Mouse (Mus musculus): ENCODE results near the gene Prrg3. TPM values are rescaled to one million over a fixed set of nuclear protein-coding genes. Genes with fewer than 3 reads are reported as not detected.

Gene Prrg3
- polyA plus RNA-seq, 1 experiment = 1.3 TPM

- Histone ChIP-seq H3K27ac (ENCODE audit: insufficient read depth, low read length) (no peak within 1 kb of the TSS), H3K4me1 (ENCODE audit: control insufficient read depth, insufficient read depth, insufficient read length) (no peaks in the 10 kb centered on the region), H3K4me3 (ENCODE audit: extremely low read depth, insufficient read depth, insufficient read length) (no peak within 1 kb of the TSS), H3K36me3 (ENCODE audit: control insufficient read depth, insufficient read depth, low read length) (no peaks in the 10 kb centered on the region), H3K27me3 (ENCODE audit: control insufficient read depth, insufficient read depth, low read length) (no peaks in the 10 kb centered on the region)
- WGBS = 73% methylated on average over 3 of the region's 3 CpGs
- no peak for TF ChIP-seq POLR2A (IDR thresholded peaks at IDR 0.05; ENCODE audit: low read depth, low read length)
- no peak for TF ChIP-seq CTCF (IDR thresholded peaks at IDR 0.05; ENCODE audit: extremely low read depth, insufficient read depth, insufficient read length, insufficient replicate concordance)
- no peak for DNase-seq (ENCODE audit: low read depth in 1 of 2, low spot score in 2 of 2)
These were observed 29.1 kb downstream of the Prrg3 start, which contains the start of gene Cnga2 for GRCm38 (mm10) chrX:71991549-71991948. Gene Cnga2 (plus strand): TSS chrX:71991849.

DNA sequence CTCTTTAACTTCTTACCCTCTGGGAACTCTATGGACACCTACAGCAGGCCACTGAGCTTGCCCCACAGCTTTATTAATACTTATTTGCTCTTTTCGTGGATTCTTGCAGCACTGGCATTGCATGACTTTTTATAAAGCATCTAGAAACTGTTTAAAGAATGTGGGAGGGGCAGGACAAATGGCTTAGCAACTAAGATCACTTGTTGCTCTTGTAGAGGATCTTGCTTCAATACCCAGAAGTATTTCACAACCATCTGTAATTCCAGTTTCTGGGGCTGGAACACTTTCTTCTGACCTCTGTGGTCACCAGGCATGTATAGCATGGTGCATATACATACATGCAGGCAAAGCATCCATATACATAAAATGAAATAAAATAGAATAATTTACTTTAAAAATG, 33.5 kb downstream of the Prrg3 start:
- 54% methylated on average over 1 of the region's 1 CpGs for WGBS
- TF ChIP-seq CTCF (IDR thresholded peaks at IDR 0.05; ENCODE audit: extremely low read depth, insufficient read depth, insufficient read length, insufficient replicate concordance) (no peak), POLR2A (IDR thresholded peaks at IDR 0.05; ENCODE audit: low read depth, low read length) (no peak)
- no peak for DNase-seq (ENCODE audit: low read depth in 1 of 2, low spot score in 2 of 2)
- Histone ChIP-seq H3K27me3 (ENCODE audit: control insufficient read depth, insufficient read depth, low read length) (no peaks in the 10 kb centered on the region), H3K4me1 (ENCODE audit: control insufficient read depth, insufficient read depth, insufficient read length) (no peaks in the 10 kb centered on the region), H3K27ac (ENCODE audit: insufficient read depth, low read length) (no peak overlapping the region), H3K36me3 (ENCODE audit: control insufficient read depth, insufficient read depth, low read length) (no peaks in the 10 kb centered on the region), H3K4me3 (ENCODE audit: extremely low read depth, insufficient read depth, insufficient read length) (no peak overlapping the region)

GRCm38 (mm10) chrX:72009930-72010329, 47.5 kb downstream of the Prrg3 start:
- no peak for TF ChIP-seq POLR2A (IDR thresholded peaks at IDR 0.05; ENCODE audit: low read depth, low read length)
- TF ChIP-seq CTCF (IDR thresholded peaks at IDR 0.05; ENCODE audit: extremely low read depth, insufficient read depth, insufficient read length, insufficient replicate concordance) = no peak
- Histone ChIP-seq H3K36me3 (ENCODE audit: control insufficient read depth, insufficient read depth, low read length) (no peaks in the 10 kb centered on the region), H3K27me3 (ENCODE audit: control insufficient read depth, insufficient read depth, low read length) (no peaks in the 10 kb centered on the region), H3K4me3 (ENCODE audit: extremely low read depth, insufficient read depth, insufficient read length) (no peak overlapping the region), H3K4me1 (ENCODE audit: control insufficient read depth, insufficient read depth, insufficient read length) (no peaks in the 10 kb centered on the region), H3K27ac (ENCODE audit: insufficient read depth, low read length) (no peak overlapping the region)
- no peak for DNase-seq (ENCODE audit: low read depth in 1 of 2, low spot score in 2 of 2)

DNA sequence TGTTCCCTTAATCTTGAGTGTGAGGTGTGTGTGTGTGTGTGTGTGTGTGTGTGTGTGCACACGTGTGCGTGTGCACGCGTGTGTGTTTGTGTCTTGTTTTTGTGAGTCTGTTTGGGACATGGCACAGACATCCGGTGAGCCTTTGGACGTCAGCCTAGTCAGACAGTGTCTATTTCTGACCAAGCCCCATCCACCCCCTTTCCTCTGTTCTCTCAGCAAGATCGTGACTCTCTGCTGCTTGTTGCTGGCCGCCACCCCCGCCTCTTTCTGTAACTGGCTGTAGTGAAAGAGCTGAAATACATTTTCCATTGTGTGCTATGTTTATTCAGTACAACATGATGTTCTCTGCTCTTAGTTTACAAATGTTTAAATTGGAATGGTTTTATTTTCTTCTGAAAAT, 49.8 kb downstream of the Prrg3 start:
- DNase-seq (ENCODE audit: low read depth in 1 of 2, low spot score in 2 of 2) = no peak
- no peaks in the 10 kb centered on the region for H3K36me3 ChIP-seq (ENCODE audit: control insufficient read depth, insufficient read depth, low read length)
- H3K4me3 ChIP-seq (ENCODE audit: extremely low read depth, insufficient read depth, insufficient read length) = no peak overlapping the region
- H3K4me1 ChIP-seq (ENCODE audit: control insufficient read depth, insufficient read depth, insufficient read length) = no peaks in the 10 kb centered on the region
- 74% methylated on average over 9 of the region's 9 CpGs for WGBS
- no peaks in the 10 kb centered on the region for H3K27me3 ChIP-seq (ENCODE audit: control insufficient read depth, insufficient read depth, low read length)
- no peak overlapping the region for H3K27ac ChIP-seq (ENCODE audit: insufficient read depth, low read length)
- TF ChIP-seq POLR2A (IDR thresholded peaks at IDR 0.05; ENCODE audit: low read depth, low read length) (no peak), CTCF (IDR thresholded peaks at IDR 0.05; ENCODE audit: extremely low read depth, insufficient read depth, insufficient read length, insufficient replicate concordance) (no peak)

- no peak for DNase-seq (ENCODE audit: low read depth in 1 of 2, low spot score in 2 of 2)
- no peak overlapping the region for H3K27ac ChIP-seq (ENCODE audit: insufficient read depth, low read length)
- no peak overlapping the region for H3K4me3 ChIP-seq (ENCODE audit: extremely low read depth, insufficient read depth, insufficient read length)
- no peaks in the 10 kb centered on the region for H3K36me3 ChIP-seq (ENCODE audit: control insufficient read depth, insufficient read depth, low read length)
- TF ChIP-seq POLR2A (IDR thresholded peaks at IDR 0.05; ENCODE audit: low read depth, low read length) = no peak
- H3K27me3 ChIP-seq (ENCODE audit: control insufficient read depth, insufficient read depth, low read length) = no peaks in the 10 kb centered on the region
- no peaks in the 10 kb centered on the region for H3K4me1 ChIP-seq (ENCODE audit: control insufficient read depth, insufficient read depth, insufficient read length)
- WGBS = 23% methylated on average over 3 of the region's 3 CpGs
These were observed 50.4 kb downstream of the Prrg3 start for GRCm38 (mm10) chrX:72012804-72013203.

DNA sequence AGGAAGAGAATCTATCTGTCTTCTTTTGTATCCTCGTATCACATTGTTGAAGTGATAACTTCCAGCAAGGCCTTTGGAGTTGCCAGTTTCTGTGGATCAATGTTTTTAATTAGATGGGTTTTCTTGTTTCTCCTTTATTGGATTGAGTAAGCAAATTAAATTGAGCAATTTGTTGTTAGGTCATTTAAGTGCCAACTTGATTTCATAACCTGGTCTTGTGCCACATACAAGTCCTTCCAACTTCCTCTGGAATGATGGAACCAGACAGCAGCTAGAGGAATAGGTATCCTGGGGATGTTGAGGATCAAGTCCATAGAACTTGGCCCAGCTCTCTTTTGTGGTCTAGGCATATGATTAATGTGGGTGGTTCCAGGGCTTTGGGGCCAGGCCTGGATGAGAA, 59.8 kb downstream of the Prrg3 start:
- H3K27ac ChIP-seq (ENCODE audit: insufficient read depth, low read length) = no peak overlapping the region
- WGBS = 85% methylated on average over 1 of the region's 1 CpGs
- no peak for TF ChIP-seq POLR2A (IDR thresholded peaks at IDR 0.05; ENCODE audit: low read depth, low read length)

More for the DNA sequence above, 59.8 kb downstream of the Prrg3 start:
- DNase-seq (ENCODE audit: low read depth in 1 of 2, low spot score in 2 of 2) = no peak
- Histone ChIP-seq H3K36me3 (ENCODE audit: control insufficient read depth, insufficient read depth, low read length) (no peaks in the 10 kb centered on the region), H3K4me1 (ENCODE audit: control insufficient read depth, insufficient read depth, insufficient read length) (no peaks in the 10 kb centered on the region), H3K27me3 (ENCODE audit: control insufficient read depth, insufficient read depth, low read length) (no peaks in the 10 kb centered on the region), H3K4me3 (ENCODE audit: extremely low read depth, insufficient read depth, insufficient read length) (no peak overlapping the region)

Other genes with a start within 250 kb of the Prrg3 start
- gene Vma21, start 146.7 kb upstream of the Prrg3 start, polyA plus RNA-seq (2012; rRNA removed) = 1.1 and 1.3 TPM in 2 replicates
- 0.08 and 0.09 TPM in 2 replicates for gene Gm1141, start 41.6 kb upstream of the Prrg3 start, polyA plus RNA-seq (2012; rRNA removed)
- gene Fate1, start 10.4 kb downstream of the Prrg3 start, polyA plus RNA-seq (2012; rRNA removed) = not detected in 2 replicates
- 0.08 TPM in 1 of 2 replicates, not detected in the other for gene Cnga2, start 29.2 kb downstream of the Prrg3 start, polyA plus RNA-seq (2012; rRNA removed)

Data from spleen, adult 2 months (tissue).